Comparison of ENCODE assay signal across 8 mouse cellular contexts in genomic region chr15:81796228-81796627, GRCm38 (mm10). TPM values are rescaled to one million over a fixed set of nuclear protein-coding genes. Genes with fewer than 3 reads are reported as not detected.
A peak's percentile ranks its signal among the peaks of the same experiment; 100 is the strongest.
DNase-seq lines count a peak whose midpoint lies in the region; ATAC-seq and TF ChIP-seq lines count a peak whose summit lies in the region.

No protein-coding gene starts in this region.

- H3K9me3 ChIP-seq in heart, embryonic 11.5 days (replicated peaks; ENCODE audit: control insufficient read depth, low read length) = no peaks in the 10 kb centered on the region
- H3K9me3 ChIP-seq in ES-Bruce4 (replicated peaks; ENCODE audit: control insufficient read depth, insufficient read depth, low read length, poor library complexity, severe bottlenecking) = no peaks in the 10 kb centered on the region
- no peaks in the 10 kb centered on the region for H3K9me3 ChIP-seq in lung, postnatal 0 days (ENCODE audit: low read length)

- TF ChIP-seq POLR2A in ES-Bruce4 (IDR thresholded peaks at IDR 0.05; ENCODE audit: insufficient read depth, low read length) = no peak

- H3K27ac ChIP-seq in heart, embryonic 11.5 days (ENCODE audit: low read depth, low read length) = no peak overlapping the region
- no peak overlapping the region for H3K27ac ChIP-seq in ES-Bruce4 (ENCODE audit: insufficient read depth, low read length)
- peak overlapping the region; percentile 86 for H3K27ac ChIP-seq in lung, postnatal 0 days (ENCODE audit: low read length)

- H3K4me1 ChIP-seq in heart, embryonic 11.5 days (ENCODE audit: control insufficient read depth, insufficient read depth, low read length) = no peaks in the 10 kb centered on the region
- no peaks in the 10 kb centered on the region for H3K4me1 ChIP-seq in ES-Bruce4 (ENCODE audit: control insufficient read depth, insufficient read depth, low read length)
- H3K4me1 ChIP-seq in lung, postnatal 0 days (ENCODE audit: insufficient read depth, low read depth, low read length) = peaks cover 4% of the 10 kb centered on the region; the same call in 1 of the 2 replicates

- no peak for TF ChIP-seq EP300 in ES-Bruce4 (IDR thresholded peaks at IDR 0.05; ENCODE audit: insufficient read depth, low read depth, low read length)
- TF ChIP-seq EP300 in lung, postnatal 0 days (IDR thresholded peaks at IDR 0.05) = peak; percentile 97

- H3K4me2 ChIP-seq in heart, embryonic 11.5 days = no peak overlapping the region
- H3K4me2 ChIP-seq in lung, postnatal 0 days (replicated peaks; ENCODE audit: low read depth, low read length) = no peak overlapping the region

- WGBS in heart, embryonic 11.5 days (ENCODE audit: insufficient replicate concordance) = 80% methylated on average over 3 of the region's 3 CpGs
- 51% methylated on average over 3 of the region's 3 CpGs for WGBS in lung, postnatal 0 days

- H3K4me3 ChIP-seq in heart, embryonic 11.5 days (ENCODE audit: low read depth, low read length) = no peak overlapping the region
- H3K4me3 ChIP-seq in ES-Bruce4 (ENCODE audit: low read depth, low read length) = no peak overlapping the region
- H3K4me3 ChIP-seq in lung, postnatal 0 days (ENCODE audit: low read depth, low read length) = no peak overlapping the region

- H3K27me3 ChIP-seq in heart, embryonic 11.5 days (ENCODE audit: control insufficient read depth, insufficient read depth, low read length) = no peaks in the 10 kb centered on the region
- no peaks in the 10 kb centered on the region for H3K27me3 ChIP-seq in ES-Bruce4 (ENCODE audit: control insufficient read depth, insufficient read depth, low read length, poor library complexity, severe bottlenecking)
- no peaks in the 10 kb centered on the region for H3K27me3 ChIP-seq in lung, postnatal 0 days (replicated peaks; ENCODE audit: insufficient read depth, low read length)

- TF ChIP-seq CTCF in ES-Bruce4 (IDR thresholded peaks at IDR 0.05; ENCODE audit: low read depth, low read length) = peak; percentile 20
- peak; percentile 79 for TF ChIP-seq CTCF in lung, postnatal 0 days (IDR thresholded peaks at IDR 0.05)

- H3K9ac ChIP-seq in heart, embryonic 11.5 days (ENCODE audit: low read depth, low read length) = no peak overlapping the region
- H3K9ac ChIP-seq in ES-Bruce4 (ENCODE audit: low read depth, poor library complexity, severe bottlenecking) = no peak overlapping the region
- no peak overlapping the region for H3K9ac ChIP-seq in lung, postnatal 0 days (replicated peaks; ENCODE audit: low read depth)

- no peak for ATAC-seq in heart, embryonic 11.5 days (replicated peaks; ENCODE audit: insufficient number of reproducible peaks, low FRiP score, low TSS enrichment)
- peak; percentile 98 for ATAC-seq in lung, postnatal 0 days

- H3K36me3 ChIP-seq in heart, embryonic 11.5 days (ENCODE audit: control insufficient read depth, insufficient read depth, low read length) = peaks cover 11% of the 10 kb centered on the region
- no peaks in the 10 kb centered on the region for H3K36me3 ChIP-seq in ES-Bruce4 (ENCODE audit: control insufficient read depth, insufficient read depth, low read length, poor library complexity, severe bottlenecking)
- H3K36me3 ChIP-seq in lung, postnatal 0 days (ENCODE audit: insufficient read depth, low read length) = peaks cover 12% of the 10 kb centered on the region

- peak; percentile 98 for DNase-seq in heart, adult 11 months
- DNase-seq in heart, postnatal 10 days = peak; percentile 51 to 52
- peak; percentile 84 for DNase-seq in lung, postnatal 0 days (ENCODE audit: low spot score)
- DNase-seq in cerebellum, postnatal 25 days = no peak
- no peak for DNase-seq in gastrocnemius, postnatal 10 days
- no peak for DNase-seq in Muller cell, postnatal 12 days (ENCODE audit: inconsistent ontology term)

- intact Hi-C loops in heart, postnatal 10 days (cut with DNase I) = no loop called here

RNA-seq across cellular contexts. Expression of gene Tef, which starts 6.0 kb away (rescaled TPM):
- 15.0 and 16.3 TPM in 2 replicates for polyA plus RNA-seq in heart, embryonic 11.5 days (2014; fragmentation: Nextera tagmentation; extraction: Ambion mirVana)
- polyA plus RNA-seq in ES-Bruce4 (2011; ENCODE audit: insufficient read depth, insufficient read length, low read depth, missing spikeins) = 33.9 and 36.0 TPM in 2 replicates
- 10 to 100 TPM; 51.7 to 74.0 TPM for total RNA-seq in heart, postnatal 10 days (2021)
- 38.6 and 44.0 TPM in 2 replicates for polyA plus RNA-seq in lung, postnatal 0 days (2015; fragmentation: Nextera tagmentation; extraction: Ambion mirVana)
- total RNA-seq in gastrocnemius, postnatal 10 days (2021) = 100 to 1,000 TPM; 127 to 130 TPM

RNA-seq across cellular contexts. Expression of gene Rangap1, which starts 50.9 kb away (rescaled TPM):
- 96.3 and 105 TPM in 2 replicates for polyA plus RNA-seq in heart, embryonic 11.5 days (2014; fragmentation: Nextera tagmentation; extraction: Ambion mirVana)
- polyA plus RNA-seq in ES-Bruce4 (2011; ENCODE audit: insufficient read depth, insufficient read length, low read depth, missing spikeins) = 158 and 160 TPM in 2 replicates
- 10 to 100 TPM; 41.5 to 43.3 TPM for total RNA-seq in heart, postnatal 10 days (2021)
- 17.9 and 24.6 TPM in 2 replicates for polyA plus RNA-seq in lung, postnatal 0 days (2015; fragmentation: Nextera tagmentation; extraction: Ambion mirVana)
- total RNA-seq in gastrocnemius, postnatal 10 days (2021) = 10 to 100 TPM; 28.6 to 31.3 TPM

RNA-seq across cellular contexts. Expression of gene Zc3h7b, which starts 51.4 kb away (rescaled TPM):
- 26.9 and 36.8 TPM in 2 replicates for polyA plus RNA-seq in heart, embryonic 11.5 days (2014; fragmentation: Nextera tagmentation; extraction: Ambion mirVana)
- 40.5 and 42.1 TPM in 2 replicates for polyA plus RNA-seq in ES-Bruce4 (2011; ENCODE audit: insufficient read depth, insufficient read length, low read depth, missing spikeins)
- 10 to 100 TPM; 83.1 to 91.3 TPM for total RNA-seq in heart, postnatal 10 days (2021)
- 13.8 and 13.9 TPM in 2 replicates for polyA plus RNA-seq in lung, postnatal 0 days (2015; fragmentation: Nextera tagmentation; extraction: Ambion mirVana)
- 10 to 100 TPM; 39.8 to 43.1 TPM for total RNA-seq in gastrocnemius, postnatal 10 days (2021)

Comparison
In these comparisons a context has a peak if more than half of its experiments do, and no peak if none do; other contexts are left out.
1. DNase-seq: peak in heart, adult 11 months (single experiment), heart, postnatal 10 days (2 of 2) and lung, postnatal 0 days (single experiment); none in cerebellum, postnatal 25 days (0 of 2), gastrocnemius, postnatal 10 days (single experiment) and Muller cell, postnatal 12 days (single experiment).